In genomic region chr3:51484370-51484769, GRCm38 (mm10) we compare ENCODE assay signal across 8 mouse cellular contexts. TPM values are rescaled to one million over a fixed set of nuclear protein-coding genes. Genes with fewer than 3 reads are reported as not detected.
DNase-seq lines count a peak whose midpoint lies in the region; ATAC-seq and TF ChIP-seq lines count a peak whose summit lies in the region.

No protein-coding gene starts in this region.

- H3K27me3 ChIP-seq in lung, embryonic 14.5 days (ENCODE audit: insufficient read depth, low read length) = no peaks in the 10 kb centered on the region
- H3K27me3 ChIP-seq in limb, embryonic 13.5 days = no peaks in the 10 kb centered on the region
- no peaks in the 10 kb centered on the region for H3K27me3 ChIP-seq in small intestine, adult 2 months (ENCODE audit: control insufficient read depth, insufficient read depth, low read length)

- H3K4me2 ChIP-seq in lung, embryonic 14.5 days = peak overlapping the region; percentile 84
- H3K4me2 ChIP-seq in limb, embryonic 13.5 days (replicated peaks) = peak overlapping the region; percentile 77

- no peak for DNase-seq in lung, embryonic 14.5 days
- no peak for DNase-seq in lung, postnatal 36 days
- no peak for DNase-seq in spleen, postnatal 10 days (ENCODE audit: low spot score in 2 of 2)
- DNase-seq in kidney, postnatal 4 days = no peak
- DNase-seq in frontal cortex, postnatal 25 days (ENCODE audit: low spot score in 2 of 2) = no peak

- peak overlapping the region; percentile 78 for H3K4me3 ChIP-seq in lung, embryonic 14.5 days (ENCODE audit: low read depth, low read length)
- H3K4me3 ChIP-seq in limb, embryonic 13.5 days = peak overlapping the region; percentile 81
- peak overlapping the region; percentile 70 for H3K4me3 ChIP-seq in small intestine, adult 2 months (ENCODE audit: low read depth, low read length)

- H3K9ac ChIP-seq in lung, embryonic 14.5 days = peak overlapping the region; percentile 86
- H3K9ac ChIP-seq in limb, embryonic 13.5 days = peak overlapping the region; percentile 92

- no peak for ATAC-seq in lung, embryonic 14.5 days (ENCODE audit: insufficient read depth)
- ATAC-seq in erythroblast, adult 5-6 weeks (replicated peaks; ENCODE audit: low FRiP score, poor library complexity, severe bottlenecking) = peak; percentile 60
- ATAC-seq in limb, embryonic 13.5 days (ENCODE audit: low FRiP score, low read depth) = peak; percentile 15

- peak overlapping the region; percentile 95 for H3K27ac ChIP-seq in lung, embryonic 14.5 days (ENCODE audit: low read depth)
- peak overlapping the region; percentile 92; the same call in 1 of the 2 replicates for H3K27ac ChIP-seq in limb, embryonic 13.5 days
- peak overlapping the region; percentile 93; the same call in 1 of the 2 replicates for H3K27ac ChIP-seq in small intestine, adult 2 months (ENCODE audit: insufficient read depth, low read depth, low read length)

- no peaks in the 10 kb centered on the region for H3K36me3 ChIP-seq in lung, embryonic 14.5 days (ENCODE audit: insufficient read depth)
- H3K36me3 ChIP-seq in limb, embryonic 13.5 days = no peaks in the 10 kb centered on the region
- H3K36me3 ChIP-seq in small intestine, adult 2 months (ENCODE audit: control insufficient read depth, insufficient read depth, low read length) = peaks cover 1% of the 10 kb centered on the region; the same call in 1 of the 2 replicates

- no peaks in the 10 kb centered on the region for H3K9me3 ChIP-seq in lung, embryonic 14.5 days (ENCODE audit: low read depth, low read length)
- no peaks in the 10 kb centered on the region for H3K9me3 ChIP-seq in limb, embryonic 13.5 days

- TF ChIP-seq CTCF in lung, embryonic 14.5 days (IDR thresholded peaks at IDR 0.05; ENCODE audit: low read depth) = no peak
- TF ChIP-seq CTCF in small intestine, adult 2 months (IDR thresholded peaks at IDR 0.05; ENCODE audit: extremely low read depth, insufficient read length, insufficient replicate concordance, low read depth, low read length) = no peak

- H3K4me1 ChIP-seq in lung, embryonic 14.5 days (ENCODE audit: insufficient read depth) = peaks cover 6% of the 10 kb centered on the region; the same call in 1 of the 2 replicates
- peaks cover 26% of the 10 kb centered on the region for H3K4me1 ChIP-seq in limb, embryonic 13.5 days
- peaks cover 4% of the 10 kb centered on the region; the same call in 1 of the 2 replicates for H3K4me1 ChIP-seq in small intestine, adult 2 months (ENCODE audit: control insufficient read depth, insufficient read depth, insufficient read length, low read length)

- under 1% methylated on average over 33 of the region's 33 CpGs for WGBS in lung, embryonic 14.5 days
- under 1% methylated on average over 33 of the region's 33 CpGs for WGBS in limb, embryonic 13.5 days
- WGBS in small intestine, adult 2 months = under 1% methylated on average over 33 of the region's 33 CpGs

- no peak for TF ChIP-seq POLR2A in small intestine, adult 2 months (IDR thresholded peaks at IDR 0.05; ENCODE audit: low read depth, low read length)

RNA-seq across cellular contexts. Expression of gene Rab33b, which starts 0.7 kb away (rescaled TPM):
- polyA plus RNA-seq in lung, embryonic 14.5 days (2014; fragmentation: Nextera tagmentation; extraction: Ambion mirVana) = 17.8 and 21.3 TPM in 2 replicates
- 0.38 and 1.9 TPM in 2 replicates for total RNA-seq in erythroblast, adult 5-6 weeks (2015; ENCODE audit: low replicate concordance)
- 1.3 TPM in 2 replicates for total RNA-seq in erythroblast, adult 5-6 weeks (2017; ENCODE audit: low replicate concordance)
- polyA plus RNA-seq in limb, embryonic 13.5 days (2015; fragmentation: Nextera tagmentation; extraction: Ambion mirVana) = 29.1 and 29.5 TPM in 2 replicates
- 4.3 and 5.8 TPM in 2 replicates for polyA plus RNA-seq in small intestine, adult 2 months (2012; rRNA removed)
